Mouse (Mus musculus): ENCODE measurements at regions not wholly inside any gene's neighbourhood (a gene's known extent, or its start where the extent isn't known, plus 50 kb on each side); places are given as distances from the start of the nearest gene placed in this dataset.

- DNase-seq (ENCODE audit: low read depth) = peak; percentile 86
- no peak for TF ChIP-seq POLR2A (IDR thresholded peaks at IDR 0.05; ENCODE audit: borderline replicate concordance, extremely low read depth, insufficient read depth, insufficient read length, poor library complexity, severe bottlenecking)
- no peak for TF ChIP-seq CTCF (IDR thresholded peaks at IDR 0.05; ENCODE audit: borderline replicate concordance, extremely low read depth, insufficient read depth, insufficient read length)
These were observed 55.5 kb upstream of the Kcne4 start for GRCm38 (mm10) chr1:78761061-78761515.

All from brain, embryonic 14.5 days (tissue).